Mouse (Mus musculus): ENCODE data around the gene Ap2b1. TPM values are rescaled to one million over a fixed set of nuclear protein-coding genes. Genes with fewer than 3 reads are reported as not detected.
"Not testable (repeated sequence)": the region's sequence is repeated elsewhere in the genome, so short reads cannot be mapped to it uniquely, and the experiment has no call there.

Gene Ap2b1
- 10.5 and 11.7 TPM in 2 replicates for polyA plus RNA-seq (2012; rRNA removed)
- polyA plus RNA-seq (2014; fragmentation: Nextera tagmentation; extraction: Ambion mirVana) = 20.9 and 22.3 TPM in 2 replicates

- TF ChIP-seq EP300 (IDR thresholded peaks at IDR 0.05; ENCODE audit: low read depth) (no peak; the same call in 1 of the 2 replicates), CTCF (IDR thresholded peaks at IDR 0.05; ENCODE audit: low read depth) (no peak; the same call in 1 of the 2 replicates)
- peaks cover 16 to 26% of the 10 kb centered on the region in 2 experiments for H3K4me1 ChIP-seq (replicated peaks; ENCODE audit: control insufficient read depth in 2 of 2, insufficient read depth in 2 of 2, low read length in 1 of 2)
- peak within 1 kb of the TSS; percentile 99 for H3K4me2 ChIP-seq (ENCODE audit: low read depth)
- WGBS (ENCODE audit: insufficient replicate concordance) = 2% methylated on average over 56 of the region's 56 CpGs
- peak within 1 kb of the TSS; percentile 83 to 92 for H3K4me3 ChIP-seq (ENCODE audit: insufficient read depth in 1 of 2, low read depth in 2 of 2, low read length in 2 of 2)
- peak within 1 kb of the TSS; percentile 83 for H3K27ac ChIP-seq
- H3K36me3 ChIP-seq (replicated peaks; ENCODE audit: control insufficient read depth, insufficient read depth, low read depth) = peaks cover 36% of the 10 kb centered on the region
- ATAC-seq (ENCODE audit: insufficient read depth) = peak; percentile 87
- DNase-seq (ENCODE audit: low read depth in 3 of 3, low spot score in 3 of 3) = peak; percentile 81 to 90 (median 86)
- no peaks in the 10 kb centered on the region for H3K9me3 ChIP-seq (ENCODE audit: control insufficient read depth, low read length)
- H3K27me3 ChIP-seq (ENCODE audit: control insufficient read depth, insufficient read depth, low read length) = no peaks in the 10 kb centered on the region
- H3K9ac ChIP-seq (replicated peaks) = peak within 1 kb of the TSS; percentile 89
Measured at GRCm38 (mm10) chr11:83298225-83299195, at the start of gene Ap2b1. Gene Ap2b1, plus strand, starts transcription at chr11:83299024.

- not testable (repeated sequence) for H3K27ac ChIP-seq; ATAC-seq (ENCODE audit: insufficient read depth); H3K4me2 ChIP-seq (ENCODE audit: low read depth); H3K9ac ChIP-seq (replicated peaks); H3K27me3 ChIP-seq (ENCODE audit: control insufficient read depth, insufficient read depth, low read length); H3K9me3 ChIP-seq (ENCODE audit: control insufficient read depth, low read length); H3K4me1 ChIP-seq (replicated peaks; ENCODE audit: control insufficient read depth in 2 of 2, insufficient read depth in 2 of 2, low read length in 1 of 2); H3K4me3 ChIP-seq (ENCODE audit: insufficient read depth in 1 of 2, low read depth in 2 of 2, low read length in 2 of 2); H3K36me3 ChIP-seq (replicated peaks; ENCODE audit: control insufficient read depth, insufficient read depth, low read depth); DNase-seq (ENCODE audit: low read depth in 3 of 3, low spot score in 3 of 3)
- 56% methylated on average over 5 of the region's 5 CpGs for WGBS (ENCODE audit: insufficient replicate concordance)
Measured at GRCm38 (mm10) chr11:83257211-83257610, 41.6 kb upstream of the Ap2b1 start.

GRCm38 (mm10) chr11:83262673-83263072, 36.2 kb upstream of the Ap2b1 start:
- Histone ChIP-seq H3K27ac (peak overlapping the region; percentile 92), H3K9me3 (ENCODE audit: control insufficient read depth, low read length) (no peaks in the 10 kb centered on the region), H3K4me1 (replicated peaks; ENCODE audit: control insufficient read depth in 2 of 2, insufficient read depth in 2 of 2, low read length in 1 of 2) (peaks cover 12 to 17% of the 10 kb centered on the region in 2 experiments), H3K9ac (replicated peaks) (peak overlapping the region; percentile 43; the same call in 1 of the 2 replicates), H3K36me3 (replicated peaks; ENCODE audit: control insufficient read depth, insufficient read depth, low read depth) (peaks cover 5% of the 10 kb centered on the region), H3K4me3 (ENCODE audit: insufficient read depth in 1 of 2, low read depth in 2 of 2, low read length in 2 of 2) (no peak overlapping the region), H3K4me2 (ENCODE audit: low read depth) (peak overlapping the region; percentile 68), H3K27me3 (ENCODE audit: control insufficient read depth, insufficient read depth, low read length) (no peaks in the 10 kb centered on the region)
- 70% methylated on average over 1 of the region's 1 CpGs for WGBS (ENCODE audit: insufficient replicate concordance)
- ATAC-seq (ENCODE audit: insufficient read depth) (peak; percentile 91), DNase-seq (ENCODE audit: low read depth in 3 of 3, low spot score in 3 of 3) (peak; percentile 69 to 77 (median 76))
- TF ChIP-seq CTCF (IDR thresholded peaks at IDR 0.05; ENCODE audit: low read depth) = no peak
- TF ChIP-seq EP300 (IDR thresholded peaks at IDR 0.05; ENCODE audit: low read depth) = peak; percentile 89

DNA sequence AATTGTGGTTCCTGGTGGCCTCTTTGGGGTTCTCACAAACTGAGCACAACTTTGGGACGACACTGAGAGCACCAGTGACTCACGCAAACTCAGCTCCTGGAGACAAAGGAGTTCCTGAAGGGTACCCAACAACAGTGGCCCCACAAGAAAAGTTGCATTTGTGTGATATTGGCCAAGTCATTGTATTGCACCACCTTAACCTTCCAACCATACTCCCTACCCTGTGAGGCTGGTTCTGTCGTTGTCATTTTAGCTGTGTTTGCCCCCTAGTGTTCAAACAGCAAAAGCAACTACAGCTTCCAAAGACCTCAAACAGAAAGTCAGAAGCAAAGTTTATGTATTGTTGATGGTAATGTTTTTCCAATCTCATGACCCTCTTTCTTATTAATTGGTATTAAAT, 35.7 kb upstream of the Ap2b1 start:
- no peaks in the 10 kb centered on the region for H3K27me3 ChIP-seq (ENCODE audit: control insufficient read depth, insufficient read depth, low read length)
- peak overlapping the region; percentile 68 for H3K4me2 ChIP-seq (ENCODE audit: low read depth)
- peak; percentile 50 to 65 (median 59) for DNase-seq (ENCODE audit: low read depth in 3 of 3, low spot score in 3 of 3)

DNA sequence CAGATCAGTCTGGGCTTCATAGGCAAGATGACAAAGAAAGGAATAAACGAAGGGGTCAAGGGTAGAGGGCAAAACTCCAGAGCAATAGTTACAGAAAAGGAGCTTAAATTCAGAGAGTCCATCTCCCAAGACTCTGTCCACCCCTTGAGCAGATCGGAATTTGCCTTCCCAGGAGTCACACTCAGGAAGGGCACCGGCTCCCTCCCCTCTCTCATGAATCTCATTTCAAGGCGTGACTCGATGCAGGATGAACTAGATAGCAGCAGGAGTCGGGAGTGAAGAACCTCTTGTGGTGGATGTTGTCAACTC, 28.0 kb upstream of the Ap2b1 start:
- peak overlapping the region; percentile 73 for H3K4me2 ChIP-seq (ENCODE audit: low read depth)
- peak overlapping the region; percentile 71 for H3K27ac ChIP-seq
- H3K9ac ChIP-seq (replicated peaks) = peak overlapping the region; percentile 72
- TF ChIP-seq EP300 (IDR thresholded peaks at IDR 0.05; ENCODE audit: low read depth) (no peak), CTCF (IDR thresholded peaks at IDR 0.05; ENCODE audit: low read depth) (no peak)
- no peaks in the 10 kb centered on the region for H3K9me3 ChIP-seq (ENCODE audit: control insufficient read depth, low read length)
- H3K27me3 ChIP-seq (ENCODE audit: control insufficient read depth, insufficient read depth, low read length) = peaks cover 2% of the 10 kb centered on the region
- H3K36me3 ChIP-seq (replicated peaks; ENCODE audit: control insufficient read depth, insufficient read depth, low read depth) = peaks cover 5% of the 10 kb centered on the region; the same call in 1 of the 2 replicates
- peaks cover 2 to 14% of the 10 kb centered on the region in 2 experiments; a peak in 3 of 4 replicates for H3K4me1 ChIP-seq (replicated peaks; ENCODE audit: control insufficient read depth in 2 of 2, insufficient read depth in 2 of 2, low read length in 1 of 2)
- peak overlapping the region; percentile 62 to 99 for H3K4me3 ChIP-seq (ENCODE audit: insufficient read depth in 1 of 2, low read depth in 2 of 2, low read length in 2 of 2)
- ATAC-seq (ENCODE audit: insufficient read depth) = peak; percentile 17
- no peak for DNase-seq (ENCODE audit: low read depth in 3 of 3, low spot score in 3 of 3)
- WGBS (ENCODE audit: insufficient replicate concordance) = 2% methylated on average over 6 of the region's 6 CpGs

More for the DNA sequence above, 35.7 kb upstream of the Ap2b1 start:
- peak; percentile 26; the same call in 1 of the 2 replicates for TF ChIP-seq EP300 (IDR thresholded peaks at IDR 0.05; ENCODE audit: low read depth)
- peak; percentile 86 for TF ChIP-seq CTCF (IDR thresholded peaks at IDR 0.05; ENCODE audit: low read depth)
- peak; percentile 83 for ATAC-seq (ENCODE audit: insufficient read depth)
- H3K36me3 ChIP-seq (replicated peaks; ENCODE audit: control insufficient read depth, insufficient read depth, low read depth) = peaks cover 5% of the 10 kb centered on the region
- WGBS (ENCODE audit: insufficient replicate concordance) = 29% methylated on average over 3 of the region's 3 CpGs
- peak overlapping the region; percentile 43; the same call in 1 of the 2 replicates for H3K9ac ChIP-seq (replicated peaks)
- peak overlapping the region; percentile 92 for H3K27ac ChIP-seq
- no peak overlapping the region for H3K4me3 ChIP-seq (ENCODE audit: insufficient read depth in 1 of 2, low read depth in 2 of 2, low read length in 2 of 2)
- H3K4me1 ChIP-seq (replicated peaks; ENCODE audit: control insufficient read depth in 2 of 2, insufficient read depth in 2 of 2, low read length in 1 of 2) = peaks cover 12 to 17% of the 10 kb centered on the region in 2 experiments
- H3K9me3 ChIP-seq (ENCODE audit: control insufficient read depth, low read length) = no peaks in the 10 kb centered on the region

All from liver, embryonic 14.5 days (tissue).